Mouse (Mus musculus): ENCODE data around the gene Fam117a.
A peak's percentile ranks its signal among the peaks of the same experiment; 100 is the strongest.

Fam117a gene

GRCm38 (mm10) chr11:95365596-95365995, 28.8 kb downstream of the Fam117a start:
- no peak for DNase-seq (ENCODE audit: low read depth, low spot score)

DNA sequence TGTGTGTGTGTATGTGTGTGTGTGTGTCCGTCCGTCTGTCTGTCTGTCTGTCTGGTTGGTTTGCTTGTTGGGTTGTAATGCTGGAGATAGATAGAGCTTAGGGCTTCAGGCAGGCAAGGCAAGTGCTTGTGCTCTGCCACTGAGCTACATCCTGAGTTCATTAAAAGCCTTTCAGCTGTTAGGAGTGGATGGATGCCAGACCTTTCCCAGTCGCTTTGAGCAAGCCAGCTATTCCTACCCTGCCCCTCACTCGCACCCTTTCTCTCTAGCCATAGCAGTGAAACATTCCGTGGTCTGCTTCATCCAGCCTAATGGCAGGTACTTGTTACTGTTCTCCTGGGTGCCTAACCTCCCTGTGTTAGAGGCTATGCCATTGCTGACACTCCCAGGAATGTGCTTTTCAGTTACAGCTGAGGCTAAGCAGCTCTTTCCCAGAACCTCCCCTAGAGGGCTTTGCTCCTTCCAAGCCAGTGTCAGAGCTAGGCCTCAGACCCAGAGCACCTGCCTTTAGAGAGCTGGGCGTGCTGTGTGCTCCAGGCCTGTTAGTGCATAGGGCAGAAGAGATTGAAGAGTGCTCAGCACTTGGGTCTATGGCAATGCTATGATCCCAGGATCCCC, 29.6 kb downstream of the Fam117a start:
- peak; percentile 68 for DNase-seq (ENCODE audit: low read depth, low spot score)

DNA sequence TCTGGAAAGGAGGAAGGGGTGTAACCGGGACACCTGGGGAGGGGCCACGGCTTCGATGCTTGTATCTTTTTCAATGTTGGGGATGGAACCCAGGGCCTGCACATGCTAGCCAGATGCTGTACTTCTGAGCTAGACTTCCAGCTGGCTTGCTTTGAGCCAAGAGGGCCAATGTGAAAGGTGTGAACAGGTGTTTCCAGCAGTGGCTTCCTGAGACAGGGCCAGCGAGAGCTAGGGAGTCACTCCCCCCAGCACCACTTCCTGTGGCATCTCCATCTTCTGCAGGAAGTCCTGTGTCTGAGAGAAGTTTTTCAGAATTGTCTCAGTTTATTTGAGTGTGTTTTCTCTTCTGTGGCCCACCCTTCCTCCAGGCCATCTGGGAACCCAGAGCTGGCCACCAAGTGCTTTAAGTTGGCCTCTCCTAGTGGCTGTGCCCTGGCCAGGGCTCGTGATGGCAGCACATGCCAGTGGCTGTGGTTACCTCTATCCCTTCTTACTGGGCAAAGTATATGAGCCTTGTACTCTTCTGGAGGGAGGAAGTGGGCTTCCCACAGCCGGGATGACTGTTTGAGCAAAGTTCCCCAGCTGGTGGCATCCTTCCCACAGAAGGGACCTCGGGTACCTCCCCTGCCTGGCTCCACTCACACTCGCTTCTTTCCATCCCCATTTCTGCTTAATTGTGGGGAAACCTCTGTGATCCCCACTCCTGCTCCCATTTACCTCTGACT, 30.4 kb downstream of the Fam117a start:
- no peak for DNase-seq (ENCODE audit: low read depth, low spot score)

- DNase-seq (ENCODE audit: low read depth, low spot score), result no peak
Measured at GRCm38 (mm10) chr11:95368231-95368823, 31.5 kb downstream of the Fam117a start.

GRCm38 (mm10) chr11:95368871-95369270, 32.1 kb downstream of the Fam117a start:
- no peak for DNase-seq (ENCODE audit: low read depth, low spot score)

DNA sequence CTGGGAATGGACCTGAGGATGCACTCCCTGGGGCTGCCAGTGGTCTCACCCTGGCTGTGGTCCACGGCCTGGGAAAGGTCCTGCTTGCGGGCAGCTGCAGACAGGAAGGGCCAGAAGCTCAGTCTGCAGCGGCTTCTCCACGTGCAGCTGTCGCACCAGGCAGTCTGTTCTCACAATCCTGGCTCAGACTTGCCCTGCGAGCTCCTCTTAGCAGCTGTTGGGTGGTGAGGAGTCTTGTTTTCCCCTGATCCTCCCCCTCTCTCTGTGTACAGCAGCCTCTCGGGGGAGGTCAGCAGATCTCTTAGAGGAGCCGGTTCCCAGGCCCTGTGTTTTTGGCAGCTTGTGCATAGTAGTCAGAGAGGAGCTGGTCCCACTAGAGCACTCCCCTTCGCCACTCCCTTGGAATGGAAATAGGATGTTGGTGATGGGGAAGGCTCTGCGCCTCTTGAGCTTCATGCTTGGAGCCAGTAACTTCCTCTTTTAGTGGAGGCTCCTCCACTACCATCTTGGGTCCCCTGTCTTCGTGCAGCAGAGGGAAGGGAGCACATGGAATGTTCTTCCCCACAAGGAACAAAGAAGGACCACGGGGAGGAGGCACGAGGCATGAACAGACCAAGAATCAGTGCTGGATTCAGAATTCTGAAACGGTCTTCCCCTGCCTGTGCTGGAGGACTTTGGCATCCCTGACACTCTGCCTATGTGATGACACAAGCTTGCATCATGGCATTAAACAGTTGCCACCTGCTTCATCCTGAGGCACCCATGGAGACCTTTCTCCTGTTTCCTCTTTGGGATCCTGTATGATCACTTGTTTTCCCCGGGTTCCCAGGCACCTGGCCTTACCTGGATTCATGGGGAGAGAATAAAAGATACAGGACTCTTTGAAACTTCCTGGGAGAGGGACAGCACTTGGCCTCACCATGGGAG, 33.4 kb downstream of the Fam117a start:
- DNase-seq (ENCODE audit: low read depth, low spot score), result no peak

DNA sequence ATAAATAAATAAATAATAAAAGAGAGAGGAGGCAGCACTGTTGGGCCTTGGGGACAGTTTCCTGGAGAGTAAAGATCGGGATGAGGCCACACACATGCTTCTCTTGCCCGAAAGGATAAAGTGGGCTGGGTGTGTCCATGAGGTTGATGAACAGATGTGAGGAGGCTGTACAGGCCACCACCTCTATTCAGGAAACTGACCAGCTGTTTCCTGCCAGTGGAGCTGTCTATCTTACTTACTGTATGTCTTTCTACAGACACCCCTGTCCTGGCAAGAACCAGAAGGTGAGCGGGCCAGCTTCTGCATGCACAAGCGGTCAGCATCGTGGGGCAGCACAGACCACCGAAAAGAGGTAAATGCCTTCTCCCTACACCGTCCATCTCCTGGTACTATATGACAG, 34.4 kb downstream of the Fam117a start:
- no peak for DNase-seq (ENCODE audit: low read depth, low spot score)

- no peak for DNase-seq (ENCODE audit: low read depth, low spot score)
Measured at GRCm38 (mm10) chr11:95378926-95379325, 42.1 kb downstream of the Fam117a start.

DNA sequence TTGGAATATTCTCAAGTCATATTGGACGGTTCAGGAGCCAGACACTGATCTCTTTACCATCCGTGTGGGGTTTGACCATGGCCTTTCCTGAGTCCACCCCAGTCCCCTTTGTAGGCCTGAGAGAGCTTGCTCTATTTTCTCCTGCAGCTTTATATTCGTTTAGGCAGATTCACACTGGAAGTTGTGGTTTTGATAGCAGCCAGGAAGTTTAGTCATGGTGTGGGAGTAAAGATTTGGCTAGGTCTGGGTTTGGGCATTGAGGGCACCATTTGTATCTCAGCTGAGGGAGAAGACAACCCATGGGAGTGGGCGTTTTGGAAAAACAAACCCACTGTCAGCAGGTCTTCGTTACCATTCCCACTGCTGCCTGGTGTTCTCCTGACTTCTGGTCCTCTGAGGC, 42.7 kb downstream of the Fam117a start:
- DNase-seq (ENCODE audit: low read depth, low spot score), result no peak

- DNase-seq (ENCODE audit: low read depth, low spot score), result no peak
Measured at GRCm38 (mm10) chr11:95380711-95381110, 43.9 kb downstream of the Fam117a start.

DNA sequence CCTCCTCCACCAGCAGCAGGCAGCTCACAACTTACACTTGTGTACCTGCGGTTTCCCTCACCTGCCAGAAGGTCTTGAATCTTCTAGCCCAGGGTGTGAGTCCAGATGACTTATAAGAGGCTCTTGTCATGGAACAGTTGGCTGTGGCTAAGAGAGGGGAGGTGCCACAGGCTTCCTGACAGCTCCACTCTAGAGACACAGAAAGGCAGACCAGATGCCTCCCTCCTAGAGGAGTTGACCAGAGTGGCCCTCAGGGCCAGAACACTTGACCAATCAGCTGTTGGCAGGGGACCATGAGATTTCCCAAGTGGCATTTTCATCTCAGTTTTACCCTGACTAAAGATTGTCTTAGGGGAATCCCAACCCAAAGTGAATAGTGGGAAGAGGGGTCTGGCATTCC, 44.3 kb downstream of the Fam117a start:
- no peak for DNase-seq (ENCODE audit: low read depth, low spot score)

DNA sequence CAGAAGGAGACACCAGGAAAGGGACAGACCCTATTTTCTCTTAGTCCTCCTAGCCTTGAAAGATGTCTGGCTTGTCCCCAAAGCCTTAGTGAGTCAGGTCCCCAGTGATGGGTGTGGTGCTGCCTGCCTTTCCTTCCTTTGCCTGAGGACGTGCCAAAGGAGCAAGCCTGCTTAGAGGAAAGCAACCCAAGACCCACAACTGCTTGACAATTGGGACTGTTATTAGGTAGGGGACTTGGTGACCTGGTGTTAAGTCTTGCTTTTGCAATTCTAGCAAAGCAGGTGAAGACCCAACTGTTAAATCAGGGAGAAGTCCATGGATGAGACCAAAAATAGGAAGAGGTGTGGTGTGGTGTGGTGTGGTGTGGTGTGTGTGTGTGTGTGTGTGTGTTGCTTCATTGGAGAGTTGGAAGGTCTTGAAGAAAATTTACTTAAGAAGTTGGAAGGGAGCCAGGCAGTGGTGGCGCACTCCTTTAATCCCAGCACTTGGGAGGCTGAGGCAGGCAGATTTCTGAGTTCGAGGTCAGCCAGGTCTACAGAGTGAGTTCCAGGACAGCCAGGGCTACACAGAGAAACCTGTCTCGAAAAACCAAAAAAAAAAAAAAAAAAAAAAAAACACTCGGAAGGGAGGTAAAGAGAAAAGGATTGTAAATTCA, 46.6 kb downstream of the Fam117a start:
- no peak for DNase-seq (ENCODE audit: low read depth, low spot score)

- no peak for DNase-seq (ENCODE audit: low read depth, low spot score)
Measured at GRCm38 (mm10) chr11:95384004-95384318, 47.1 kb downstream of the Fam117a start.

DNA sequence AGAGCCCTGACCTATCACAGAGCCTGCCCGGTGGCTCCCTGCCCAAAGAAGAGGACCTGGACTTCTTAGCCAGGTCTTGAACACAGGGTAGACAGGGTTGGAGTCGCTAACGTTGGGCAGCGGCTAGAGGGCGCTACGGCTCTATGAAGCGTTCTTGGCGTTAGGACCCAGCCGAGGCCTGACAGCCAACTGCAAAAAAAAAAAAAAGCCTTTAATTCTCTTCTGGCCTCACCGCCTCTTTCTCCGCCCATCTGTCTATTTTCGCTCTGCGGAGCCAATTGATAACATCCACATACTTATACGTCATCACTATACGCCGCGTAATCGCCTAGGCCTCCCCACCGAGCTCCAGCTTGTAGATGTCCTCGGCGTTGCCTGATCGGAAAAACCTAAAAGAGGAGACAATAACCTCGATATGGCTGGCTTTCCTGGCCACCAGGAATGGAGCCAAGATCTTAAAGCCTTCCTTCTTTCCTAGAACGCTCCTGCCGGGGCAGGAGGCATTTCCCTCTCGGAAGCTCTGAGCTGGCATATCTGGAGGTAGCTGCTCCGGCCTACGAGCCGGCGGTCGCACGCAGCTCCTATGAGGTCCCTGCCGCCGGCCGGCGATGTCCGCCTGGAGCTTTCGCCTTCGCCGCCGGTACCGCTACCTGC, 47.6 kb downstream of the Fam117a start, which contains the start of gene Slc35b1:
Gene Slc35b1, plus strand, starts transcription at position 374 of the 654 bp plus-strand sequence.
- peak; percentile 98 for DNase-seq (ENCODE audit: low read depth, low spot score)

DNA sequence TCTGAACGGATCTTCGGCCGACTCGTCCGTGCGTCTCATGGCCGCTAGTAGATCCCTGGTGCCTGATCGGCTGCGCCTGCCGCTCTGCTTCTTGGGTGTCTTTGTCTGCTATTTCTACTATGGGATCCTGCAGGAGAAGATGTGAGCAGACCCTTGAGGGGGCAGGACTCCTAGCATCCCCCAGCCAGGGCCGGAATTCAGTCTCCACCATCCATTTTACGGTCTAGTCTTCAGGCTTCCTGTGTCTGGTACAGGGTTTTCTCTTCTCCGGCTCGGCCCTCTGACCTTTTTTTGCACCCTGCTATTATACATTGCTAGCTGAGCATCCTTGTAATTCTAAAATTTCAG, 48.1 kb downstream of the Fam117a start:
- DNase-seq (ENCODE audit: low read depth, low spot score), result no peak

DNA sequence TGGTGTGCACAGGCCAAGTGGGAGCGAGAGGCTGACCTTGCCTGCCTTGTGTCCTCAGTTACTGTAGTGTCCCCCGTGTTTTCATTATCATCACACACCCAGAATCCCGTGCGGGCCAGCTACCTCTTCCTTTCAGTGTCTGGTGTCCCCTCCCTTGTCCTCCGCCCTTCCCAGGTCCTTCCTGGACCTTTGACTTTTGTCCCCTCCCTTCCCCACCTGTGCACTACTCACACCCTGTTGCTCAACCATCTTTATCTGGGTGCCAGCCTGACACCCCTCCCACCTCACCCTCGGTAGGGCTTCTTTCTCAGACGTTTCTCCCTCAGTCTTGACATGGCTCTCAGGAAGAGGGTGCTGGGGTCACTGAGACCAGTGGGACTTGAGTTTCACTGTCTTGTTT, 50.5 kb downstream of the Fam117a start:
- DNase-seq (ENCODE audit: low read depth, low spot score), result no peak

DNA sequence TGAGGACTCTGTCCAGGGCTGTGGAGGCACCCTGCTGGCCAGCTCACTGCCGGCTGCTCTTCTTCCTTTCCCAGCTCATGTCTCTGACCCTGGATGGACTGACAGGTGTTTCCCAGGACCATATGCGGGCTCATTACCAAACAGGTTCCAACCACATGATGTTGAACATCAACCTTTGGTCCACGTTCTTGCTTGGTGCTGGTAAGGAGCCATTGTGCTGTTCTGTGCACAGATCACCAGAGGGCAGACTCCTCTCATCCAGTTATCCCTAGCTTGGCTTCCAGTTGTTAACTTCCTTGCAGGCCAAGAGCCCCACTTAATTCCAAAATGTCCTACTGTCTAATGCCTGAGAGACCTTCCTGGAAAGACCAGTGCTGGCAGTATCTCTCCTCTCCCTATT, 52.2 kb downstream of the Fam117a start:
- peak; percentile 47 for DNase-seq (ENCODE audit: low read depth, low spot score)

DNA sequence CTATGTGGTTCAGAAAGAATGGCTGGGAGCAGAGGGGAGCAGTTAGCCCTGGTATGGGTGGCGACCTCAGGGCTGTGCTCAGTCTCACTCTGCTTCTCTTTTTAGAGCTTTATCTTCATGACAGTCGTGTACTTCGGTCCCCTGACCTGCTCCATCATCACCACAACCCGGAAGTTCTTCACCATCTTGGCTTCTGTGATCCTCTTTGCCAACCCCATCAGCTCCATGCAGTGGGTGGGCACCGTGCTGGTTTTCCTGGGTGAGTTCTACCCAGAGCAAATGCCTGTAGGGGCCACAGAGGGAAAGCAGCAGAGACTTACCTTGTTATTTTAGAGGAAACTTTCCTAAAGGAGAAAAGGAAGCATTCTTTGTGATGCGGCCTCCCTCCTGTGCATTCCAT, 53.6 kb downstream of the Fam117a start:
- no peak for DNase-seq (ENCODE audit: low read depth, low spot score)

- DNase-seq (ENCODE audit: low read depth, low spot score), result no peak
Measured at GRCm38 (mm10) chr11:95391201-95391600, 54.4 kb downstream of the Fam117a start.

GRCm38 (mm10) chr11:95391743-95392142, 54.9 kb downstream of the Fam117a start:
- no peak for DNase-seq (ENCODE audit: low read depth, low spot score)

GRCm38 (mm10) chr11:95392223-95392667, 55.4 kb downstream of the Fam117a start:
- no peak for DNase-seq (ENCODE audit: low read depth, low spot score)
